Mouse (Mus musculus) embryo, embryonic 11 days (tissue): ENCODE results near the gene Tbc1d32.
"Not testable (repeated sequence)": the region's sequence is repeated elsewhere in the genome, so short reads cannot be mapped to it uniquely, and the experiment has no call there.

ENCODE experiments used
- DNase-seq: peaks from one replicate; pipeline ENCODE4 v3.0.0-alpha.2; 2015

Gene Tbc1d32

DNA sequence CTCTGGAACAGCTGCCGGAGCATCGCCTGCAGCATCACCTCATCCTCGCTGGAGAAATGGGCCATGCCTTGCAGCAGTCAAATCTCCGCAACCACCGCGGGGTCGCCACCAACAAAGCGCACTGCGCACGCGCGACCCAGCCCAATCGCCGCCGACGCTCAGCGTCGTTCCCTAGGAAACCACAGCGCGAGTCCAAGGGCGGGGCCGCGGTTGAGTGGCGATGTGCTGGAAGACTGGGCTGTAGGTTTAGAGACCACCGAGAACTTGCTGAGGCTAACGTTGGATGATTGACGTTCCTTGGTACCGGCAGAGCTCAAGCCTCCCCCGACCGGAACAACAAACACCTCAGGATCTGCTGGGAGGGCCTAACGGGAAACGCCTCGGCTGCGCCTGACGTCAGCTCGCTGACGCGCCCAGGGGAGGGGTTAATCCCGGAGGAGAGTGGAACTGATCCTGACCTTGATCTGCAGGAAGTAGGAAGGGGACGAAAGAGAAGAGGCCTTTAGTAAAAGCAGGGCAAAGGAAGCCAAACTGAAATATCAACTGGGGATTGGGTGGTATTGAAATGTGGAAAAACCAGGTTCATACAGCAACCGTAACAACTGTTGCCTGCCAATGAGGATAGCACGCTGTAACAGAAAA is at the start of gene Tbc1d32:
TSS of gene Tbc1d32 (minus strand) at position 122 of the 642 bp plus-strand sequence.
- DNase-seq: peak; percentile 96

DNA sequence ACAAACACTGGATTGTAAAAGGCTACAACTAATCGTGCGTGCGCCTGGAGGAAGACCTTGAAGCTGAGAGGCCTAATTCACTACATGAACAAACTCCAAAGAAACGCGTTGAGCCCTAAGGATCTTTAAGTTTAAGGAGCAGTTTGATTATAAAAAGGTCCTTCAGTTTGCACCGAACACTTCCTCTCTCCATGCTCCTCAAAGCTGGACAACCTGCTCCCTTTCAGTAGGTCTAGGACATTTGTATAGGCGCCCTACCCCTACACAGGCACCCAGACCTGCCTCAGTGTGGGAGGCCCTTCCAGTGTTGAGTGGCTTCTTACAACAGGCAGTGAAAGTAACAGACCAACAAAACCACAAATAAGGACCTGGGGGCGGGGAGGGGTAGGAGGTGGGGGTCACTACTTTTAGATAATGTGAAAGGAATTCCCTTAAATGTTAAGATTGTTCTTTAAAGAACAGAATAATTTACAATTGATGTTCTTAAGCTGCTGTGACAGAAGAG is 666 bp downstream of the Tbc1d32 start:
- peak; percentile 9 for DNase-seq

DNA sequence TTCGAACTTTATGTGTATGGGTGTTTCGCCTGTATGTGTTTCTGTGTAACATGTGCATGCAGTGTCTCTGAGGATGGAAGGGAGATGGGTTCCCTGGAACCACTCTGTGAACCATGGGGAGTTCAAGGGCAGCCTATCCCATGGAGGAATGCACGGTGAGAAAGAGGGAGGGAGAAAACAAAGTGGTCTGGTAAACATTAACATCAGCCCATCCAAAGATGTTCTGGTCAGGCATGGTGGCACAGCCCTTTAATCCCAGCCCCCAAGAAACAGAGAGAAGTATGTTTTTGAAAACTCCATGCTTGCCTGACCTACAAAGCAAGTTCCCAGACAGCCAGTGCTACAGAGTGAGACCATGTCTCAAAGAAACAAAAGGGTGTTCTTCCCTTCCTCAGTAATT is 12.7 kb downstream of the Tbc1d32 start:
- DNase-seq: no peak

DNA sequence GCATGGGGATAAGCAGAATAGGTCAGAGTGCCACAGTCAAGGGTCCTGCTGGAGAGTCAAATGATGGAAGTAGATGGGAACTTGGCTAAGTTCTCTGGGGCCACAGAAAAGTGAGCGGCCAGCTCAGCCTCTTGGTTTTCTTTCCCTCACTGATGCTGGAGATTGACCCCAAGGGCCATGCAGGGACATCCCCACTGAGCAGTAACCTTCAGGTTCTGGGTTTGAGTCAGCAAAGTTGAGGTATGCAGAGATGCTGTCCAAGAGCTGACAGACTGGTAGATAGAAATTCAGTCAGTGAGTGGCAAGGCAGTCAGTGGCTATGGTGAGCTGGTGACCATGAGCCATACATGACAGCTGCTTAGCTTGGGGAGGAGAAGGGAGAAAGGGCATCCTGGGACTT is 18.1 kb downstream of the Tbc1d32 start:
- DNase-seq: no peak

DNA sequence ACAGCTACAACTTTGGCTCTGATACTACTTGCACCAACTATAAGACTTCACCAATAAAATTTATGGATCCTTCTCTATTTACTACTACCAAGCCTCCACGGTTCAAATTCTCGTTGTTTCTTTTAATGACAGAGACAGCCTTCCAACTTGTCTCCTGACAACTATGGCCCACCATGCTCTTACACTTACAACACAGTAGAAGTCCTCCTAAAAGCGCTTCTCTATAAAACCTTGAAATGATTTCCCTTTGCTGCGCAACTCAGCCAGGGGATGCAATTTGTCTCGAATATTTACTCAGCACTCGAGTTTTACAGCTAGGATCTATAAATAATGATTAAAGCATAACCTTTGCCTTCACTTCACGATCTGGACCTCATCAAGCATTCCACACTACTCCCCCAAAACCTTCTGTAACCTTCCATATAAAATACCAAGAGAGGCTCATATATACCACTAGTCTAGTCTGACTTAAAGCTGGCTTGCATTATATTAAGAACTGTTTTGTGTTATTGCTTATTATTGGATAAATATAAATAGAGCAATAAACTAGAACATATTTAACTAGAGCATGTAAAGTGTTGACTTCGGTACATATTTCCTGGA is 21.6 kb downstream of the Tbc1d32 start:
- DNase-seq: no peak

DNA sequence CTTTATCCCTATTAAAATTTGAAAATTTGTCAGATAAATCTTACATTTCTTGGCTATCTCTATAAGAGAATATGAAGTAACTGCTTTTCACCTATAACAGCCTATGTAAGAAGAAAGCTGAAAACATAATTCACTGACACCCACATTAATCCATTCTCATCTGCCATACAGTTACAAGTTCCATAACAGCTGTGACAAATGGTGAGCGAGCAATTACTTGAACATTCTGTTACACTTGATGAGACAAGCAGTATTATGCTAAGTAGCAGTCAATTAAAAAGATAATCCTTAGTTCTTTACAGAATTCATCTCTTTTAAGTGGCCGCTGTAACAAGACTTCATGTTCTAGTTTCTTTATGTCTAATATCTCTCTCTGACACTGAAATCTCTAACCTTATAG is 24.1 kb downstream of the Tbc1d32 start:
- DNase-seq: no peak

DNA sequence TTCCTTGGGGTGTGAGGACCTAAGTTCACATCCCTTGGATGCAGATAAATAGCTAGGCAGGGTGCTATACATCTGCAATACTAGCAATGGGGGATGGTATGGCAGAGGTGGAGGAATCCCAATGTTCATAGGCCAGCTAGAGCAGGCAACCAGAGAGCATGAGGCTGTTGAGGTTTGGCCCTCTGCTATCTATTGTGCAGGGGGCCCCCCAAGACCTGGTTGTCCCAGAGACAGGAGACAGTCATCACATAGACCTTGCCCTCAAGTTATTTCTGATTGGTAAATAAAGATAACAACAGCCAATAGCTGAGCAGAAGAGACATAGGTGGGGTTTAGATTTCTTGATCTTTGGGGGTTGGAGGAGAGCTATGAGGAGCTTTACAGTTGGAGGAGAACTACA is 28.6 kb downstream of the Tbc1d32 start:
- DNase-seq: no peak

DNA sequence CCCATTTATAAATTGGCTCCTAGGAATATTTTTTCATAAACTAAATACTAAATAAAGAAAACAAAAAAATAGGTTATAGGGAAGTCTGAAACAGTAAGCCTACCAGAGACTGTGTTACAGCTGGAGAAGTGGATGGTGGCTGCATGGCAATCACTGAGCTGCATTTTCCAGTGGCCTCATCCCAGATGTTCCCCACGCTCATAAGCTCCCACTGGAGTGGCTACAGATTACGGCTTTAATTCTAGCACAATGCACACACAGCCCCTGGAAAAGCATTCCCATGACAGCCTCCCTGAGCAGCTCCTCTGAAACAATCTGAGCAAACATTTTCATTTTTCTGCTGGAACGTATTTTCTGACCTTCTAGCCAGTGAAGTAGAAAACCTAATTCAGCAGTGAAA is 29.8 kb downstream of the Tbc1d32 start:
- no peak for DNase-seq

DNA sequence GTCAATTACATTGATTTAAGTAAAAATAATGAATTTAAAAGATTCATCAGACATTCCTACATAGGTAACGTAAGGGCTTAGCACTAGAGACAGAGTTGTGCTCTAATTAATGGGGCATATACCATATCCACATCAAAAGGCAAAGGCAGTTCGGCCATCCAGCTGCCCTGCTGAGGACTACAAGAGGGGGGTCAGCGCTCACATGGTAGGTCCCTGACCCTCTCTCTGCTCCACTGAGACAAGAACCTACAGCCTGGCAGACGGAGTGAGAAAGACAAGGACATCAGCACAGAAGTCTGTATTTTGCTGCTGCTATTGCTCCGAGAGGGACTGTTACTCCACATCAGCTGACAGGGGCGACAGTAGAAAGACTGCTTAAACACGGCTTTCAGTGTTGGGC is 34.2 kb downstream of the Tbc1d32 start:
- no peak for DNase-seq

DNA sequence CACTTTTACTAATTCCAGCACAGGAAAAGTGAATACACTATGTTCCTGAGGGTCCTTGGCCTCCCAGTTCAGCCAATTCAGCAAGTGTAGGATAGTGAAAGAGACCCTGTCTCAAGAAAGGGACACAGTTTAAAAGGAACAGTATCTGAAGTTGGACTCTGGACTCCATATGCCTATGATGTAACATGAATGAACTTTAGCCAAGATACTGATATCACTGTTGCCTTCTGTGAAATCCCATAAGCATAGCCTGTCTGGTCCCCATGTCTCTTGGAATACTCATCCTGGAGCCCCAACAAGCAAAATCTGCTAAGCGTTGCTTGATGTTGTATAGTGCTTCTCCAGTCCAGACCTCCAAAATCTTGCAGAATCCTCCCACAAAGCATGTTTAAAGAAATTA is 46.8 kb downstream of the Tbc1d32 start:
- DNase-seq: no peak

DNA sequence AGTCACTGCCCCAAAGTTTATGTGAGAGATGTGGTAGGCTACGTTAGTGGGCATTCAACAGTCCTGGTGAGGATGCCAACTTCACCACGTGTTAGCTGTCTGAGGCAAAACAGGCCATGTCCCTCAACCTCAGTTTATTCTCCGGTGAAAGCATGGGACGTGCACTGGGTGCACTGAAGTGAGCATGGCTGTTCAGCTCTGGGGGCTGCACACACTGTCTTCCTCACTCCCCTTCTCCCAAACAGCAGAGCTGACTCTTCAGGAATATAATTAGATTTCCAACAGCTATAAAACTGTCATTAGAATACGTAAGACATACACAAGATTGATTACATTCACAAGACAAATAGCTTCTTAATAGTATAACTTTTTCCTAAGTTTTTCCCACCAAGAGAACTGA is 55.3 kb downstream of the Tbc1d32 start:
- DNase-seq: no peak

DNA sequence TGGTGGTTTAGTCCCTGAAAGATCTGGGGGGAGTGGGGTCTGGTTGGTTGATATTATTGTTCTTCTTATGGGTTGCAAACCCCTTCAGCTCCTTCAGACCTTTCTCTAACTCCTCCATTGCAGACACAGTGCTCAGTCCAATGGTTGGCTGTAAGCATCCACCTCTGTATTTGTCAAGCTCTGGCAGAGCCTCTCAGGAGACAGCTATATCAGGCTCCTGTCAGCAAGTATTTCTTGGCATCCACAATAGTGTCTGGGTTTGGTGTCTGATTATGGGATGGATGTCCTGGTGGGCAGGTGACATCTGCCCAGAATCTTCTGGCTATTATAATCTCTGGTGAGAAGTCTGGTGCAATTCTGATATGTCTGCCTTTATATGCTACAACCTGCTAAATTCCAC is 60.8 kb downstream of the Tbc1d32 start:
- DNase-seq: not testable (repeated sequence)

DNA sequence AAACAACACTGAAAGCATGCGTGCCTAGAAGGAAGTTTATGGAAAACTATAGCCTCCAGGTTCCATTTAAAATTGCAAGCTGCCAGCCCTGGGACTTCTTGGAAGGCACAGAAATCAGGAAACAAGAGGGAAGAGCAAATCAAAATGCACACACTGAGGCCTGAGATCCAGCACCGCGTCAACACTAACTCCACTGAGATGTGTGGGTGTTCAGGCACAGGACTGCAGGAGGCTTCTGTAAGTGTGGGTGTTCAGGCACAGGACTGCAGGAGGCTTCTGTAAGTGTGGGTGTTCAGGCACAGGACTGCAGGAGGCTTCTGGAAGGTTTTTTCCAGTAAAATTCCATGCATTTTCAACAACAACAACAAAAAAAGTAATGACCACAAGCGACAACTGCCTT is 62.7 kb downstream of the Tbc1d32 start:
- no peak for DNase-seq

DNA sequence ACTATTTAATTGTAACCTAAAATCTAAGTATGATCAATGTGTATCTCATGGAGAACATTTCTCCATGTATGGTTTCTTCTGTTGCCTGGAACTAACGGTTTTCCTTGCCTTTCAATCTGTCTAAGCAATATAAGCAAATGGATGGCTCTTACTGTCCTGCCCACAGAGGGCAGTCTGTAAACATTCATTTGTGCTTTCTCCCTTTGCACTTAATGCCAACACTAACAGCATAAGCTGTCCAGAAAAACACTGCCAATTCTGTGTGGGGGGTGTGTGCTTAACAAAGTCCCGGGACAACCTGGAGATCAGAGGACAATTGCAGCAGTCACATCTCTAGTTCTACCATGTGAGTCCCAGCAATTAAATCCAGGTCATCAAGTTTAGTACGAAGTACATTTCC is 64.1 kb downstream of the Tbc1d32 start:
- DNase-seq: no peak

DNA sequence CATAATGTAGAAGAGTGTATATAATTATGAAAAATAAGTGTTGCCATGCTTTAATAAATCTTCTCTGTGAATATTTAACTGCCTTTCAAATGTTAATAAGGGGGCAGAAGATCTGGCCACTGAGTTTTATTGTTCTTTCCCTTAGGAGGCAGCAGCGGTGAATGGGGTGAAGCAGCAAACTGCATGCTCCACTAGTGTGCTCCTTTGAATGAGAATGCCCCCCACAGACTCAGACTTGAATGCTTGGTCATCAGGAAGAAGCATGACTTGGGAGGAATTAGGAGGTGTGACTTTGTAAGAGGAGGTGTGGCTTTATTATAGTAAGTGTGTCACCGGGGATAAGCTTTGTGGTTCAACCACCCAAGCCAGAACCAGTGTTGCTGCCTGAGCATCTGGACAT is 69.7 kb downstream of the Tbc1d32 start:
- DNase-seq: peak; percentile 23

DNA sequence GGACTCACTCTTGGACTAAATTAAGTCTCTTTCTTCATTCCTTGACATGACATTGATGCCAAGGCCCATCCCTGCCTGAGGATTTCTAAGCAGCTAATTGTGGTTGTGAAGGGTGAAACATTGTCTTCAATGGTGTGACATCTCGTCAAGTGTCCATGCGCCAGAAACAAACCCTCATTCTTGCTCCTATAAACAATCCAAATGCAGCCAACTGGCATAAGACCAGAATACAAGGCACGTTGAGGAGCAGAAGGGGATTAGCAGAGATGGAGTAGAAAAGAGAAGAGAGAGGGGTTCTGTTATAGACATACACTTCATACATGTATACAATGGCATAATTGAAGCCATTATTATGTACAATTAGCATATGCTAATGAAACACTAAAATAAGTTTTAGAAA is 70.3 kb downstream of the Tbc1d32 start:
- no peak for DNase-seq

DNA sequence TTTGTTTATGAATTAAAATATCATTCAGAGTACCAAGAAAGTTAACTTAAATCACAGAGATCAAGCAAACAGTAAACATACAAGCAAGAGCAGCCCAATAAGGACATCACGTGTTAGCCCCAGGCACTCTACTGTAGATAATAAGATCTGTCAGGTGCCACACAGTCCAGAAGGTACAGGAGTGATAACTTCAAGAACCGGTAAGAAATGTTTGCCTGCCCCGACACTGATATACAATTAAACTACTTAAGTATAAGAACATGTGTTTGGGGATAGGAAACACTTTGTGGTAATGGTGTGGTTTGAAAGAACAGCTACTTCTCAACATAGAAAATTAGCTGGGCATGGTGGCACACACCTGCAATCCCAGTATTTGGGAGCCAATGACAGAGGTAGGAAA is 71.5 kb downstream of the Tbc1d32 start:
- no peak for DNase-seq

DNA sequence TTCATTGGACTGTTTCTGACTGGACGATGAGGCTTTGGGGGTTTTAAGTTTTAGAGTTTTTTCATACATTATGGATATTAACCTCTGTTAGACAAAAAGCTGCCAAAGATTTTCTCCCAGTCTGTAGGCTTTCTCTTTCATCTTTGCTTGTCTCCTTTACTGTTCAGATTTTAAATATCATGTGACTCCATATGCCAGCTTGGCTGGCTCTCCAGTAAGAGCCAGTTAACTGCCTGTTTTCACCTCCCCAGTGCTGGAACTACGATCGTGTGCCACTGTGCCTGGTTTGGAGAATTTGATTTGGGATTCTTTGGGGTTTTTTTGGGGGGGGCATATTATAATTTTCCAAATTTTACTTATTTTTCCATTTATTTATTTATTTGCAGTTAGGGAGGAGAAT is 79.6 kb downstream of the Tbc1d32 start:
- DNase-seq: no peak

DNA sequence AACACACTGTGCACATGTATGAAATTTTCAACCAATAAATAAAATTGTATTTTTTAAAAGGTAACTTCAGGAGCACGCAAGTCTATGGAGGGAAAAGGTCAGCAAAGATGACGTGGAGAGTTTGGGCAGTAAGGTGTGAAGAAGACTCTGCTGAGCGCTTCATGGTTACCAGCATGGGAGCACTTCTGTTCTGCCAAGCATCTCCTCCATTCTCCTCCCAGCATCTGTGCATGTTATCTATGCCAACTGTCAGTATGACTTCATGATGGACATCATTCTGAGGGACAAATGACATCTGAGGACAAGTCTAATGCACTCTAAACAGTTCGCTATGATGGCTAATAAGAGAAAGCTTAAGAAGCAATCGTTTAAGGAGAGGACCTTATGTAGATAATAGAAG is 91.3 kb downstream of the Tbc1d32 start:
- DNase-seq: no peak

DNA sequence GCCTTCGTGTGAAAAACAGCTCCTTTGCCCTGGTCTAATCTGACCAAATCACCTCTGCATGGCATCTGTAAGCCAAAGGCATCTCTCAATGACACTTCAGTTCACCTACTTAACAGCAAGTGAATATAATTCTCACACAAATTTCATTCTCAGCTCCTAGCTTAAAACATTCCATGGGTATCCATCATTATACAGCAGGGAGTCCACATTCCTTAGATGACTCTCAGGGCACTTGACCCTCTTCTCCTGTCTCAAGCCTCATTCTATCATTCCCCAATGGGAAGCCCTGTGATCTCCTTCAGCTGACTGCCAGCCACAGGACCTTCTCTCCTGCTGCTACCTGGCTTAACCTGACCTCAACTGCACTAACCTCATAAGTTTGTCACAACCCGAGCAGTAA is 98.8 kb downstream of the Tbc1d32 start:
- no peak for DNase-seq

DNA sequence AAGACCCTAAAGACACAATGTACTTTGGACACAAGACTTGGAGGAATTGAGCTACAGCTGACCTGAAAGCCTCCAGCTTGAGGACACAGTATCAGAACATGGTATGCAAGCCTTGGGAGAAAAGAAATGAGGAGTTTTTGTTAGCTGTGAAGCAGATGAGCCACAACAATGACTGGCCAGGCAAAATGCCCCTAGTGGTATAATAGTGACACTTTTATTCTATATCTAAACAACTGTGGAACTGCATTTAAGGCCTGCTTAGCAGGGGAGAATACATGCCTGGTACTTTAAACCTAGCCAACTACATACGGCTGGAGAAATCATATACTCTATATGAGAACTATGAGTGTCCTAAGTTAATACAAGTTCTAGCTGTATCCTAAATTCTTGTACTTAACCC is 101.5 kb downstream of the Tbc1d32 start:
- DNase-seq: no peak

DNA sequence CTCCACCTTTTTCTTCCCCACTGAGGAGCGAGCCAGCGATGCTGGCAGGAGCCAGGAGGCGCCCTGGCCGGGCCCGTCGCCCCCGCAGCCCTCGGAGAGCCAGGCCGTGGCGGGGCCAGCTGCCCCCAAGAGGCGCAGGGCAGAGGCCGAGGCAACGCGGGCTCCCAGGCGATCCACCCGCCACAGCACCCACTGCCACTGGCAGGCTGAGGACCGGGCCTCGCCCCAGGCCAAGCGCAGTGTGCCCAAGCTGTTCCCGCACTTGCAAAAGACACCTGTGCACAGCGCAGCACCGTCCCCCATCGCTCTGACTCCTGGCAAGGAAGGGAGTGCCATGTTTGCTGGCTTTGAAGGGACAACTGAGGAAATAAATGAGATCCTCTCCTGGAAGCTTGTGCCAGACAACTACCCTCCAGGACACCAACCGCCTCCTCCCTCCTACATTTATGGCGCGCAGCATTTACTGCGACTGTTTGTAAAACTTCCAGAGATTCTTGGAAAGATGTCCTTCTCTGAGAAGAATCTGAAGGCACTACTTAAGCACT is 112.8 kb downstream of the Tbc1d32 start:
- DNase-seq: peak; percentile 56

DNA sequence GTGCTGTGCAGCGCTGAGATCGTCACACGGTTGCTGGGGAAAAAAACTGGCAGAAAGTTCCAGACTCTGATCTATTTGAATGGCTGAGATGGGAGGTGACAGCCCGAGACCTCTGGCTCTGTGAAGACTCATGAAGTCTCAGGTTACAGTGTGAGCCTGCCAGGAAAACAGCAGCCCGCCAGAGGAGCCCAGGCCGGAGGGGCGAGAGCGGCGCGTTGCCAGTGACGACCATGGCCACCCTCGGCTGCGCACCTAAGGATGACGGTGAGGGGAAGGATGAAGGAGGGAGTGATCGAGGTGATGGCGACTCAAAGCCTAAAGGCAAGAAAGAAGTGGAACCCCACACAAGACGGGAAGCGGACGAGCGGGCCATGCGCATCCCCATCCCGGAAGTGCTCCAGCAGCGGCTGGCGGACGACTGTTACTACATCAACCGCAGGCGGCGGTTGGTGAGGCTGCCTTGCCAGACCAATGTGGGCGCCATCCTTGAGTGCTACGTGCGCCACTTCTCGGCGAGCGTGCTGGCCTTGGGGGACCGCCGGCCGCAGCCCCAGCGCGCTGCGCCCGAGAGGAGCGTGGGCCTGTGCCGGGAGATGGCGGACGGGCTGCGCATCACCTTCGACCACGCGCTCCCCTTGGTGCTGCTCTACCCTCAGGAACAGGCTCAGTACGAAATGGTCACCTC is 113.4 kb downstream of the Tbc1d32 start:
- peak; percentile 86 for DNase-seq

DNA sequence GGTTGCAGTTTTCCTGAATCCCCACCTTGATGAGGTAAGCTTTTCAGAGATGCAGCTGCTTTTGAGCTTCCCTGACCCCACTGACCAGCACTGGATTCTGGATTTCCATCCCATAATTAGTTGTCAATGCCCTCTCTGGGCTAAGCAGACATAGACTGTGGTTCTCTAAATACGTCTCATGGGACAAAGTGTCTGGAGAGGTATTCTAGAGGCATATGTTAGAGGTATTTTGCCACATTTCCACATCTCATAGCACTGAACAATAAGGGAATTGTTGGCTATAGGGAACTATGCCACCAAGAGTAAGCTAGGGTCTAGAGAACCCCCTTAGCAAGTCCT is 121.5 kb downstream of the Tbc1d32 start:
- DNase-seq: no peak
